Mouse (Mus musculus) heart, postnatal 0 days (tissue): ENCODE measurements around the gene Sdk2. TPM values are rescaled to one million over a fixed set of nuclear protein-coding genes. Genes with fewer than 3 reads are reported as not detected.

Experiments
- ATAC-seq: fragments of 200-750 bp; cut with Nextera tagmentation; 2 replicates; pipeline ENCODE4 v1.8.0; 2017; ENCODE audit warnings: low read depth, moderate number of reproducible peaks, moderate library complexity; ENCODE audit not compliant: insufficient read depth
- DNase-seq: peaks from one replicate; pipeline ENCODE4 v3.0.0-alpha.2; 2016; ENCODE audit warnings: low spot score
- H3K27ac ChIP-seq: fragments of 300-500 bp; sonication (generic); 2 replicates; pipeline ENCODE4 v1.5.1; 2014; ENCODE audit warnings: low read depth, mild to moderate bottlenecking
- H3K27me3 ChIP-seq: fragments of 300-500 bp; sonication (generic); 2 replicates; pipeline ENCODE4 v1.6.1; 2014; ENCODE audit warnings: low read length, mixed read lengths; ENCODE audit not compliant: control insufficient read depth, insufficient read depth
- H3K36me3 ChIP-seq: fragments of 300-500 bp; sonication (generic); replicated peaks from 2 replicates; pipeline ENCODE4 v1.6.1; 2014; ENCODE audit warnings: low read length, mixed read lengths; ENCODE audit not compliant: control insufficient read depth, insufficient read depth
- H3K4me1 ChIP-seq: fragments of 300-500 bp; sonication (generic); 2 replicates; pipeline ENCODE4 v1.6.1; 2014; ENCODE audit warnings: antibody characterized with exemption; ENCODE audit not compliant: control insufficient read depth, insufficient read depth
- H3K4me2 ChIP-seq: fragments of 300-500 bp; sonication (generic); 2 replicates; pipeline ENCODE4 v1.6.1; 2014; ENCODE audit warnings: low read depth, mild to moderate bottlenecking, low read length, moderate library complexity
- H3K4me3 ChIP-seq: fragments of 300-500 bp; sonication (generic); 2 replicates; pipeline ENCODE4 v1.5.1; 2014; ENCODE audit warnings: low read depth, low read length
- H3K9ac ChIP-seq: fragments of 300-500 bp; sonication (generic); replicated peaks from 2 replicates; pipeline ENCODE4 v1.6.1; 2014; ENCODE audit warnings: low read depth, low read length, mixed read lengths
- H3K9me3 ChIP-seq: fragments of 300-500 bp; sonication (generic); replicated peaks from 2 replicates; pipeline ENCODE4 v1.6.1; 2016; ENCODE audit warnings: low read length; ENCODE audit not compliant: control insufficient read depth
- CTCF ChIP-seq: IDR thresholded peaks from 2 replicates; pipeline ENCODE4 v1.5.1; 2016; ENCODE audit warnings: antibody characterized with exemption, control low read depth, low read depth
- EP300 ChIP-seq: IDR thresholded peaks from 2 replicates; pipeline ENCODE4 v1.6.1; 2016; ENCODE audit warnings: antibody characterized with exemption, low read depth
- WGBS: fragments of 180-500 bp; shearing (Covaris S2); extraction: QIAGEN DNeasy Blood & Tissue Kit; methylation state at CpG from one replicate; pipeline ENCODE4 v1.1.7; 2014; 5-methylcytosine and 5-hydroxymethylcytosine counted together
- polyA plus RNA-seq: library from polyadenylated mRNA; unstranded; fragments of >200 nt; fragmentation: Nextera tagmentation; extraction: Ambion mirVana; gene quantifications from 2 replicates; pipeline ENCODE4 v1.2.1, GENCODE M21; 2015
- total RNA-seq: library from RNA; depleted of rRNA; stranded (reverse); fragments of >200 nt; gene quantifications from 2 replicates; pipeline ENCODE4 v1.2.3, GENCODE M21; 2014; ENCODE audit warnings: low replicate concordance

Sdk2 gene
- total and polyA plus RNA-seq, 2 experiments from 2014 or later = 0.27 to 1.9 TPM

DNA sequence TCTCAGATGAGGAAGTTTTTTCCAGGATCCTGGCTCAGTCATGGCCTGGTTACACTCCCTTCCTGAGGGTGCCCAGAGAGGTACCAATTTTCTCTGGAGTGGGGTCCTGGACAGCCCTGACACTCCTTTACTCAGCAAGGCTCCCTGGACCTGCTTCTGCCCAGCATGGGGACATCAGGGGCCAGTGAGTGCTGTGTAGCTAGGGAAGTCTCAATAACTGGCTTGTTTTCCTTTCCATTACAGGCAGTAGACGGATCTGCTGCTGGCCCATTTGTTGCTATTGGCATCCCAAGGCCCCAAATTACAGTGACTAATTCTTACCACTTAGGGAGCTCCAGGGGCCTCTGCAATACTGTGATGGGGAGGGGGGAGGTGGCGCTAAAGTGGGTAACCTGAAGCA is 5.6 kb downstream of the Sdk2 start:
- ATAC-seq (no peak), DNase-seq (peak; percentile 28)
- Histone ChIP-seq H3K9ac (no peak overlapping the region), H3K4me2 (no peak overlapping the region), H3K4me1 (peaks cover 5% of the 10 kb centered on the region; the same call in 1 of the 2 replicates), H3K4me3 (no peak overlapping the region), H3K27me3 (peaks cover 39% of the 10 kb centered on the region), H3K36me3 (no peaks in the 10 kb centered on the region), H3K9me3 (no peaks in the 10 kb centered on the region), H3K27ac (no peak overlapping the region)
- WGBS = 64% methylated on average over 2 of the region's 2 CpGs
- TF ChIP-seq CTCF = no peak
- no peak for TF ChIP-seq EP300

DNA sequence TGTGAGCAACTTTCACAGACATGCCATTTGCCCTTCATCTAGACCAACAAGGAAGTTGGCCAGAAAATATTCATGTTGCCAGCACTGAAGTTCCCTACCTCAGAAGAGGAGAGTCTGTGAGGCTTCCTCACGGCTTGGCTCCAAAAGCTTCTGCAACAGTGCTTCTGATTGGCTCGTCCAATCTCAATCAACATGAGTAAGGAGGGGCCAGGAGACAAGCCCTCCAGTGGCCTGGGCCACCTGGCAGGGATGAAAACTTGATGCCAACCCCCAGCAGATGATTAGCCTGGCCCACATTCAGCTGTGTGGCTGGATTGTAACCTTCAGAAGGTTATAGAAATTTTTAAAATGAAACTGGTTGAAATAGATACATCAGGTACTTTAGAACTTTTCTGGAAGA is 10.5 kb downstream of the Sdk2 start:
- ATAC-seq = no peak
- DNase-seq = no peak
- H3K27me3 ChIP-seq = no peaks in the 10 kb centered on the region
- H3K4me3 ChIP-seq = no peak overlapping the region
- no peaks in the 10 kb centered on the region for H3K4me1 ChIP-seq
- no peak overlapping the region for H3K27ac ChIP-seq
- TF ChIP-seq CTCF (no peak), EP300 (no peak)
- H3K4me2 ChIP-seq = no peak overlapping the region
- H3K36me3 ChIP-seq = no peaks in the 10 kb centered on the region
- WGBS = 60% methylated on average over 2 of the region's 2 CpGs
- H3K9ac ChIP-seq = no peak overlapping the region
- no peaks in the 10 kb centered on the region for H3K9me3 ChIP-seq

DNA sequence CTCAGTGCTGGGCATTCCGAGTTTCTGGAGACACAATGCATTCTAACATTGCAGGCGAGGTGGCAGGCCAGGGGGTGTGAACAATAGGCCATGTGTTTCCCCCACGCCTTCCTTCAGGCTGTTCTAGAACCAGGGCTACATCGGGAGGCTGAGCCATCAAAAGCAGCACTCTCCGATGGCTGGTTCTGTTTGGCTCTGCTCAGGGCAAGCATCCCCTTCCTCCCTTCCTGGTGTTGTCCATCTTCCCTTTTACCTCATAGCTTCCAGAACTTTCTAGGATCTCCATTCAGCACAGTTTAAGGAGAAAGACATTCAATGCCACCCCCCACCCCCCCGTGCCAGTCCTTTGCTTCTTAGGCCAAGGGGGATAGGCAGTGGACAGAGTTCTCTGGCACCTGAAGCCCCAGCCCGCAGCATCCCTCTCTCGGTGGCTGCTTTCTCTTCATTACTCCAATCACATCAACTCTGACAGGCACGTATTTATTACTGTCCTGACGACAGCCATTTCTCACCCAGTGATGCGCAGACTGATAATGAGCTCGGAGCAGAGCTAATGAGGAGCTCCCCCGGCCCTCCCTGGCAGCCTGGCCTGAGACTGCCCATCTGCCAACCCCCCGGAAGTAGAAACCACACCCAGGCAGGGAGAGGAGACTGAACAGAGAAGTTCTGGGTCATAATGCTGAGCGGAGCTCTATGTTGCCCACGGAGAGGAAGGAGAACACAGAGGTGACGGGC is 12.1 kb downstream of the Sdk2 start:
- no peaks in the 10 kb centered on the region for H3K9me3 ChIP-seq
- no peak overlapping the region for H3K4me3 ChIP-seq
- WGBS = 74% methylated on average over 17 of the region's 17 CpGs
- DNase-seq (no peak), ATAC-seq (no peak)
- H3K4me2 ChIP-seq = no peak overlapping the region
- H3K4me1 ChIP-seq = no peaks in the 10 kb centered on the region
- H3K27ac ChIP-seq = no peak overlapping the region
- no peak overlapping the region for H3K9ac ChIP-seq
- no peak for TF ChIP-seq EP300
- no peak for TF ChIP-seq CTCF
- H3K27me3 ChIP-seq = no peaks in the 10 kb centered on the region
- no peaks in the 10 kb centered on the region for H3K36me3 ChIP-seq

DNA sequence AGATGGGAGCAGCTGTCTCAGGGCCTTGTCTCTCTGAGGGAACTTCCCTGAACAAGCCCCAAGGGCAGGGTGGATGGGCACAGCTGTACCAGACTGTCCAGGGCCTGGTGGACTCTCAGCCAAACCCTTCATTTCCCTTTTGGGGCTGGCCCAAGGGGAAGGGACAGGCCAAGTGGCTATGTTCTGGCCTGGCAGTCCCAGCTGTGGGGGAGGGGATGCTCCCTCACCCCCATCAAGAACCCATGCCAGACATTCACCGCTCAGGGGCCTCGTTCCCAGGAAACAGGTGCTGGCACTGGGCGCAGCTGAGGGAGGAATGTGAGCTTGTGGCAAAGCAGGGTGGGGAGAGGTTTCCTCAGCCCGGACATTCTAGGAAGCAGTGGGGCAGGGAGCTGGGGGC is 15.5 kb downstream of the Sdk2 start:
- no peak for DNase-seq
- Histone ChIP-seq H3K4me1 (no peaks in the 10 kb centered on the region), H3K9ac (no peak overlapping the region), H3K4me2 (no peak overlapping the region), H3K27me3 (no peaks in the 10 kb centered on the region), H3K4me3 (no peak overlapping the region), H3K27ac (no peak overlapping the region), H3K9me3 (peaks cover 3% of the 10 kb centered on the region; the same call in 1 of the 2 replicates), H3K36me3 (no peaks in the 10 kb centered on the region)
- TF ChIP-seq EP300 (no peak), CTCF (no peak)
- ATAC-seq = 0 out of 2 replicates have a peak, but pooled peaks have one; percentile 24
- 38% methylated on average over 4 of the region's 4 CpGs for WGBS

DNA sequence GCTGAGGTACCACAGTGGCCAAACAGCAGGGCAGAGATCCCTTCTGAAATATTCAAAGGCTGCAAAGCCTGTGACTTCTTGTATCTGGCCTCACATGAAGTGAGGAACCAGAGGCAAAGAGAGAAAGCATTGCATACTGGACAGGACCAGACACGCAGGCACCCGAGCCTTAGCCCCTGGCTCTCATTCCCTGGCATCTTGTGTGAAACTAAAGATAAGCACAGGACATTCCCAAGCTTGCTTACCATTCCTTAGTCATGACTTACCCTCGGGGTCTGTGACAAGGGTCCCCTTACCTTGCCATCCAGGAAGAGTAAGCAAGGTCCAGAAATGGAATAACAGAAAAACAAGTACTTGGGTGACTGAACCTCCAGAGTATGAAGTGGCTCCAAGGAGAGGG is 16.3 kb downstream of the Sdk2 start:
- H3K36me3 ChIP-seq = no peaks in the 10 kb centered on the region
- 56% methylated on average over 3 of the region's 3 CpGs for WGBS
- no peaks in the 10 kb centered on the region for H3K27me3 ChIP-seq
- H3K9me3 ChIP-seq = peaks cover 3% of the 10 kb centered on the region; the same call in 1 of the 2 replicates
- DNase-seq (no peak), ATAC-seq (no peak)
- no peak overlapping the region for H3K9ac ChIP-seq
- no peak overlapping the region for H3K4me2 ChIP-seq
- TF ChIP-seq EP300 = no peak
- TF ChIP-seq CTCF = no peak
- no peak overlapping the region for H3K4me3 ChIP-seq
- no peak overlapping the region for H3K27ac ChIP-seq
- H3K4me1 ChIP-seq = no peaks in the 10 kb centered on the region

DNA sequence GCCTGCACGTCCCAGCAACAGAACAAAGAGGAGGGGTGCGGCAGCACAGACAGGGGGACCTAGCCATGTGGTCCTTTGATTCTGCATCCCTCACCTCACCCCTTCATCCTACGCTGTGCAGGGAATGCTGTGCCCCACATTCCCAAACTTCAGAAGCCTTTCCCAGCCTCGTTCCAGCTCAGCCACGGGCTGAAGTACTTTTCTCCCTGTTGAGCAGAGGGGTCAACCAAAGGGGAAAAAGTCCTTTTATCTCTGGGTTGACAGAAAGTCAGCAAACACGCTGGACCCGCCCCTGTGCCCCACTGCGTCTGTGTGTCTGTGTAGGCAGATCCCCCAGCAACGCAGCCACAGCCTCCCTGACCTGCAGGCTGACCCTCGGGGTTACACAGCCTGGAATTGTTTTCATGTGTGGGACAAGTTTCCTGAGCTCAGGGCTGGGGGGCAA is 18.9 kb downstream of the Sdk2 start:
- Histone ChIP-seq H3K9me3 (peaks cover 3% of the 10 kb centered on the region; the same call in 1 of the 2 replicates), H3K27me3 (no peaks in the 10 kb centered on the region), H3K27ac (no peak overlapping the region), H3K9ac (no peak overlapping the region), H3K4me1 (no peaks in the 10 kb centered on the region), H3K36me3 (no peaks in the 10 kb centered on the region), H3K4me3 (no peak overlapping the region), H3K4me2 (no peak overlapping the region)
- 10% methylated on average over 10 of the region's 10 CpGs for WGBS
- TF ChIP-seq EP300 (no peak), CTCF (no peak)
- ATAC-seq (no peak), DNase-seq (no peak)
